Mouse (Mus musculus) limb, embryonic 14.5 days (tissue): ENCODE measurements around the gene Tecpr1. TPM values are rescaled to one million over a fixed set of nuclear protein-coding genes. Genes with fewer than 3 reads are reported as not detected.

ENCODE experiments used
- ATAC-seq: fragments of 200-750 bp; cut with Nextera tagmentation; 2 replicates; pipeline ENCODE4 v1.8.0; 2017; ENCODE audit warnings: low read depth, moderate number of reproducible peaks, moderate TSS enrichment; ENCODE audit not compliant: low FRiP score
- DNase-seq: peaks from one replicate; pipeline ENCODE4 v3.0.0-alpha.2; 2015; ENCODE audit warnings: low spot score
- H3K27ac ChIP-seq: fragments of 300-500 bp; sonication (generic); replicated peaks from 2 replicates; pipeline ENCODE4 v1.5.1; 2014; ENCODE audit warnings: low read depth, mild to moderate bottlenecking, low read length, moderate library complexity, mixed read lengths
- H3K27me3 ChIP-seq: fragments of 300-500 bp; sonication (generic); 2 replicates; pipeline ENCODE4 v1.6.1; 2014; ENCODE audit warnings: low read length, mixed read lengths; ENCODE audit not compliant: control insufficient read depth, insufficient read depth
- H3K36me3 ChIP-seq: fragments of 300-500 bp; sonication (generic); 2 replicates; pipeline ENCODE4 v1.6.1; 2014; ENCODE audit warnings: mild to moderate bottlenecking, low read length, moderate library complexity, mixed read lengths; ENCODE audit not compliant: control insufficient read depth, insufficient read depth
- H3K4me1 ChIP-seq: fragments of 300-500 bp; sonication (generic); 2 replicates; pipeline ENCODE4 v1.6.1; 2014; ENCODE audit warnings: antibody characterized with exemption, low read length, mixed read lengths; ENCODE audit not compliant: control insufficient read depth, insufficient read depth
- H3K4me2 ChIP-seq: fragments of 300-500 bp; sonication (generic); replicated peaks from 2 replicates; pipeline ENCODE4 v1.6.1; 2014; ENCODE audit warnings: low read depth, mild to moderate bottlenecking, low read length, moderate library complexity; ENCODE audit not compliant: severe bottlenecking
- H3K4me3 ChIP-seq: fragments of 300-500 bp; sonication (generic); replicated peaks from 2 replicates; pipeline ENCODE4 v1.5.1; 2014; ENCODE audit warnings: low read length
- H3K9ac ChIP-seq: fragments of 300-500 bp; sonication (generic); 2 replicates; pipeline ENCODE4 v1.6.1; 2014; ENCODE audit warnings: mild to moderate bottlenecking, low read depth, low read length, moderate library complexity; ENCODE audit not compliant: severe bottlenecking
- H3K9me3 ChIP-seq: fragments of 300-500 bp; sonication (generic); 2 replicates; pipeline ENCODE4 v1.6.1; 2016; ENCODE audit warnings: low read length; ENCODE audit not compliant: control insufficient read depth
- POLR2A ChIP-seq: fragments of 200-500 bp; IDR thresholded peaks from 2 replicates; pipeline ENCODE4 v1.8.0; 2012; ENCODE audit warnings: inconsistent platforms, mild to moderate bottlenecking, moderate library complexity, borderline replicate concordance; ENCODE audit not compliant: insufficient read depth, insufficient read length; ENCODE audit errors: extremely low read depth
- WGBS: fragments of 180-500 bp; shearing (Covaris S2); extraction: QIAGEN DNeasy Blood & Tissue Kit; methylation state at CpG from one replicate; pipeline ENCODE4 v1.1.7; 2014; 5-methylcytosine and 5-hydroxymethylcytosine counted together
- polyA plus RNA-seq, 2 experiments: library from polyadenylated mRNA; depleted of rRNA in 1 of 2; stranded (reverse) in 1 of 2; unstranded in 1 of 2; fragments of >200 nt; fragmentation: Nextera tagmentation in 1 of 2; extraction: Ambion mirVana in 1 of 2; gene quantifications; 2 replicates each; pipeline versions ENCODE4 v1.2.1 to v1.2.3; 2012 to 2014

The Tecpr1 gene
- polyA plus RNA-seq, 2 experiments: 18.6 to 34.7 TPM

- peak within 1 kb of the TSS; percentile 55 for H3K4me2 ChIP-seq
- no peak for DNase-seq
- peaks cover 20% of the 10 kb centered on the region for H3K36me3 ChIP-seq
- WGBS: 3% methylated on average over 22 of the region's 26 CpGs
- no peak within 1 kb of the TSS for H3K27ac ChIP-seq
- H3K9me3 ChIP-seq: no peaks in the 10 kb centered on the region
- H3K27me3 ChIP-seq: no peaks in the 10 kb centered on the region
- H3K9ac ChIP-seq: peak within 1 kb of the TSS; percentile 42
- no peak for TF ChIP-seq POLR2A
- no peak for ATAC-seq
- H3K4me3 ChIP-seq: peak within 1 kb of the TSS; percentile 17; the same call in 1 of the 2 replicates
- H3K4me1 ChIP-seq: peaks cover 7% of the 10 kb centered on the region; the same call in 1 of the 2 replicates
These were observed 33.3 kb downstream of the Tecpr1 start, which contains the start of gene Bhlha15 for GRCm38 (mm10) chr5:144189950-144190583. Bhlha15 (plus strand) TSS chr5:144190286.

GRCm38 (mm10) chr5:144189327-144189726, 34.1 kb downstream of the Tecpr1 start:
- no peak for TF ChIP-seq POLR2A
- Histone ChIP-seq H3K27me3 (no peaks in the 10 kb centered on the region), H3K4me2 (no peak overlapping the region), H3K27ac (no peak overlapping the region), H3K4me3 (no peak overlapping the region), H3K9ac (no peak overlapping the region), H3K36me3 (peaks cover 24% of the 10 kb centered on the region), H3K9me3 (no peaks in the 10 kb centered on the region), H3K4me1 (peaks cover 7% of the 10 kb centered on the region; the same call in 1 of the 2 replicates)
- ATAC-seq: no peak
- WGBS: 75% methylated on average over 7 of the region's 7 CpGs
- no peak for DNase-seq

GRCm38 (mm10) chr5:144188422-144188821, 35.0 kb downstream of the Tecpr1 start:
- Histone ChIP-seq H3K9ac (no peak overlapping the region), H3K4me2 (no peak overlapping the region), H3K27ac (no peak overlapping the region), H3K27me3 (no peaks in the 10 kb centered on the region), H3K4me1 (peaks cover 12% of the 10 kb centered on the region; the same call in 1 of the 2 replicates), H3K36me3 (peaks cover 24% of the 10 kb centered on the region), H3K4me3 (no peak overlapping the region), H3K9me3 (no peaks in the 10 kb centered on the region)
- no peak for ATAC-seq
- TF ChIP-seq POLR2A: no peak
- WGBS: 80% methylated on average over 6 of the region's 6 CpGs
- no peak for DNase-seq

- no peak for DNase-seq
- 91% methylated on average over 21 of the region's 21 CpGs for WGBS
- peaks cover 24% of the 10 kb centered on the region for H3K36me3 ChIP-seq
- ATAC-seq: no peak
- no peak for TF ChIP-seq POLR2A
- H3K9ac ChIP-seq: no peak overlapping the region
- H3K9me3 ChIP-seq: no peaks in the 10 kb centered on the region
- H3K27ac ChIP-seq: no peak overlapping the region
- no peak overlapping the region for H3K4me3 ChIP-seq
- no peak overlapping the region for H3K4me2 ChIP-seq
- no peaks in the 10 kb centered on the region for H3K27me3 ChIP-seq
- H3K4me1 ChIP-seq: peaks cover 4% of the 10 kb centered on the region; the same call in 1 of the 2 replicates
These were observed 38.9 kb downstream of the Tecpr1 start for GRCm38 (mm10) chr5:144184350-144185045.

- peaks cover 24% of the 10 kb centered on the region for H3K36me3 ChIP-seq
- TF ChIP-seq POLR2A: no peak
- WGBS: 70% methylated on average over 7 of the region's 7 CpGs
- H3K4me1 ChIP-seq: peaks cover 4% of the 10 kb centered on the region; the same call in 1 of the 2 replicates
- H3K9ac ChIP-seq: no peak overlapping the region
- no peak for DNase-seq
- no peaks in the 10 kb centered on the region for H3K9me3 ChIP-seq
- no peaks in the 10 kb centered on the region for H3K27me3 ChIP-seq
- no peak for ATAC-seq
- H3K4me2 ChIP-seq: no peak overlapping the region
- H3K4me3 ChIP-seq: no peak overlapping the region
- no peak overlapping the region for H3K27ac ChIP-seq
These were observed 39.6 kb downstream of the Tecpr1 start for GRCm38 (mm10) chr5:144183647-144184335.
